Mouse (Mus musculus) CH12.LX (cell line): ENCODE measurements around the gene AI837181. TPM values are rescaled to one million over a fixed set of nuclear protein-coding genes. Genes with fewer than 3 reads are reported as not detected.
A peak's percentile ranks its signal among the peaks of the same experiment; 100 is the strongest.

Source experiments
- DNase-seq: peaks from one replicate; pipeline ENCODE4 v3.0.0-alpha.2; 2013; ENCODE audit errors: extremely low read depth
- H3K27ac ChIP-seq: 2 replicates; pipeline ENCODE4 v1.5.1; 2012; ENCODE audit warnings: low read depth, mild to moderate bottlenecking, control low read depth, moderate library complexity; ENCODE audit not compliant: insufficient read depth
- H3K27me3 ChIP-seq: replicated peaks from 2 replicates; pipeline ENCODE3; 2012; ENCODE audit warnings: inconsistent platforms
- H3K36me3 ChIP-seq, 2 experiments: replicated peaks in 1 of 2; 2 replicates each; pipeline versions ENCODE3 to v1.6.1; 2012; ENCODE audit warnings: inconsistent platforms in 1 of 2, low read length in 1 of 2, mild to moderate bottlenecking in 1 of 2, mixed read lengths in 1 of 2, moderate library complexity in 1 of 2; ENCODE audit not compliant: control insufficient read depth in 1 of 2, insufficient read depth in 1 of 2
- H3K4me1 ChIP-seq, 2 experiments: 2 replicates each; pipeline ENCODE4 v1.6.1; 2012; ENCODE audit warnings: inconsistent platforms in 1 of 2, moderate library complexity in 1 of 2; ENCODE audit not compliant: insufficient read depth in 2 of 2, control insufficient read depth in 1 of 2
- H3K4me2 ChIP-seq: 2 replicates; pipeline ENCODE4 v1.6.1; 2012; ENCODE audit warnings: low read depth, mild to moderate bottlenecking, control low read depth; ENCODE audit not compliant: poor library complexity, insufficient read depth, severe bottlenecking
- H3K4me3 ChIP-seq, 3 experiments: fragments of 150-350 bp in 1 of 3; sonication (generic) in 1 of 3; replicated peaks in 1 of 3; 2 replicates each; pipeline versions ENCODE3 to v1.5.1; 2011 to 2012; ENCODE audit warnings: low read depth in 2 of 3, low read length in 2 of 3, mild to moderate bottlenecking in 2 of 3, moderate library complexity in 2 of 3, control low read depth in 1 of 3, improper control_type of control experiment in 1 of 3, inconsistent platforms in 1 of 3, mixed read lengths in 1 of 3; ENCODE audit not compliant: poor library complexity in 1 of 3
- H3K79me2 ChIP-seq: replicated peaks from 2 replicates; pipeline ENCODE4 v1.6.1; 2012; ENCODE audit warnings: mild to moderate bottlenecking, moderate library complexity; ENCODE audit not compliant: control insufficient read depth, poor library complexity, insufficient read depth, severe bottlenecking; ENCODE audit errors: extremely low read depth
- H3K9ac ChIP-seq: 2 replicates; pipeline ENCODE4 v1.6.1; 2012; ENCODE audit warnings: low read depth, mild to moderate bottlenecking, control low read depth, moderate library complexity; ENCODE audit not compliant: insufficient read depth
- H3K9me3 ChIP-seq: replicated peaks from 2 replicates; pipeline ENCODE3; 2012; ENCODE audit warnings: low read length, inconsistent platforms, mixed read lengths
- BHLHE40 ChIP-seq: IDR thresholded peaks from 2 replicates; pipeline ENCODE4 v1.6.1; 2011; ENCODE audit warnings: mild to moderate bottlenecking, low read depth, low read length, improper control_type of control experiment
- CHD2 ChIP-seq: IDR thresholded peaks from 2 replicates; pipeline ENCODE4 v1.6.1; 2011; ENCODE audit warnings: low read length, improper control_type of control experiment
- ELF1 ChIP-seq: IDR thresholded peaks from 2 replicates; pipeline ENCODE4 v1.6.1; 2014; ENCODE audit warnings: low read depth, mild to moderate bottlenecking, inconsistent platforms, low read length, improper control_type of control experiment
- EP300 ChIP-seq: IDR thresholded peaks from 2 replicates; pipeline ENCODE4 v1.6.1; 2011; ENCODE audit warnings: low read length, improper control_type of control experiment
- ETS1 ChIP-seq: conservative IDR thresholded peaks from 2 replicates; pipeline ENCODE4 v1.6.1; 2012; ENCODE audit warnings: low read depth, mild to moderate bottlenecking, inconsistent platforms, low read length, improper control_type of control experiment, moderate library complexity
- GABPA ChIP-seq: IDR thresholded peaks from 2 replicates; pipeline ENCODE4 v1.6.1; 2012; ENCODE audit warnings: low read depth, low read length, improper control_type of control experiment, inconsistent platforms; ENCODE audit not compliant: insufficient replicate concordance
- HCFC1 ChIP-seq: IDR thresholded peaks from 2 replicates; pipeline ENCODE4 v1.6.1; 2012; ENCODE audit warnings: low read depth, mild to moderate bottlenecking, inconsistent platforms, low read length, improper control_type of control experiment
- MAZ ChIP-seq: IDR thresholded peaks from 2 replicates; pipeline ENCODE4 v1.6.1; 2012; ENCODE audit warnings: low read depth, mild to moderate bottlenecking, inconsistent platforms, low read length, improper control_type of control experiment, moderate library complexity
- MEF2A ChIP-seq: IDR thresholded peaks from 2 replicates; pipeline ENCODE4 v1.6.1; 2014; ENCODE audit warnings: low read depth, mild to moderate bottlenecking, inconsistent platforms, low read length, improper control_type of control experiment, borderline replicate concordance
- MXI1 ChIP-seq: IDR thresholded peaks from 2 replicates; pipeline ENCODE4 v1.6.1; 2011; ENCODE audit warnings: mild to moderate bottlenecking, low read depth, low read length, improper control_type of control experiment
- MYC ChIP-seq: IDR thresholded peaks from 2 replicates; pipeline ENCODE4 v1.6.1; 2011; ENCODE audit warnings: low read depth, mild to moderate bottlenecking, improper control_type of control experiment, low read length
- NELFE ChIP-seq: IDR thresholded peaks from 2 replicates; pipeline ENCODE4 v1.6.1; 2011; ENCODE audit warnings: low read depth, low read length, improper control_type of control experiment
- POLR2AphosphoS2 ChIP-seq: IDR thresholded peaks from 2 replicates; pipeline ENCODE4 v1.6.1; 2011; ENCODE audit warnings: low read depth, low read length, improper control_type of control experiment
- RCOR1 ChIP-seq: conservative IDR thresholded peaks from 2 replicates; pipeline ENCODE4 v1.6.1; 2012; ENCODE audit warnings: low read depth, mild to moderate bottlenecking, inconsistent platforms, low read length, improper control_type of control experiment
- SIN3A ChIP-seq: IDR thresholded peaks from 2 replicates; pipeline ENCODE4 v1.6.1; 2012; ENCODE audit warnings: low read length, improper control_type of control experiment, inconsistent platforms
- UBTF ChIP-seq: IDR thresholded peaks from 2 replicates; pipeline ENCODE4 v1.6.1; 2012; ENCODE audit warnings: low read depth, mild to moderate bottlenecking, inconsistent platforms, low read length, improper control_type of control experiment, moderate library complexity
- USF1 ChIP-seq: IDR thresholded peaks from 2 replicates; pipeline ENCODE4 v1.6.1; 2014; ENCODE audit warnings: low read depth, mild to moderate bottlenecking, inconsistent platforms, low read length, improper control_type of control experiment
- ZKSCAN1 ChIP-seq: IDR thresholded peaks from 2 replicates; pipeline ENCODE4 v1.6.1; 2012; ENCODE audit warnings: low read depth, inconsistent platforms, low read length, improper control_type of control experiment, borderline replicate concordance
- dilution Hi-C: fragments of 300-500 bp; cut with MboI; formaldehyde crosslinking; loops from 2 replicates; pipeline ENCODE4 v1.14.3; 2020; ENCODE audit warnings: low sequenced_read_pairs; ENCODE audit not compliant: extremely low pct_unique_long_range_greater_than_20kb, extremely low pct_ligation_motif_present
- in situ Hi-C: fragments of 300-500 bp; cut with MboI; formaldehyde crosslinking; loops from 3 replicates; pipeline ENCODE4 v1.14.3; 2019; ENCODE audit warnings: low sequenced_read_pairs, low pct_ligation_motif_present, low pct_unique_long_range_greater_than_20kb, mixed read lengths
- polyA plus RNA-seq: library from polyadenylated mRNA; unstranded; fragments of >175 nt; gene quantifications from 2 replicates; pipeline ENCODE4 v1.2.1, GENCODE M21; 2012; ENCODE audit warnings: low read depth; ENCODE audit not compliant: insufficient read length
- total RNA-seq, 2 experiments: library from RNA; depleted of rRNA; stranded (reverse); fragments of 300-350 nt in 1 of 2; fragments of >200 nt in 1 of 2; gene quantifications; 2 replicates each; pipeline ENCODE4 v1.2.3; 2012 to 2014

Gene AI837181
- total and polyA plus RNA-seq, 3 experiments = 9.8 to 25.1 (median 22.0) TPM

GRCm38 (mm10) chr19:5457746-5458442 lies 33.0 kb downstream of the AI837181 start, which contains the start of gene Ccdc85b:
Gene Ccdc85b, minus strand, starts transcription at chr19:5457894.
- dilution Hi-C loops = no loop called here
- no peak for DNase-seq

DNA sequence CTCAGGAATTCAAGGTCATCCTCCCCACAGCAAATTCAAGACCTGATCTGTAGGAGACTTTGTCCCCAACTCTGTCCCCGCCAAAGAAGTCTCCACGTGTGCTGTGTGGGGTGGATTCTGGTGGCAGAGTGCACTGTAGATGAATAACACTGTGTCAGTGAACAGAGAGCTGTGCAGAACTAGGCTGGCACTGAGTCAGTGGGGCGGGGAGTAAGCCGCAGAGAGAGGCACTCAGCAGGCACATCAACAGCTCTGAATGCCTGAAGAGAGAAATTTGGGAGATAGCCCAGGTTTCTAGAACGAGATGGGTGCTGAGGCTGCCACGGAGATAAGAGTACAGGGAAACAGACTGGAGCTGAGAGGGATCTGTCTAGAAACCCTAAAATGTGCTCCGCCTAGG lies 34.1 kb downstream of the AI837181 start:
- H3K79me2 ChIP-seq = peaks cover 12% of the 10 kb centered on the region
- H3K27me3 ChIP-seq = peaks cover 7% of the 10 kb centered on the region
- H3K9me3 ChIP-seq = no peaks in the 10 kb centered on the region
- dilution Hi-C loops = no loop called here
- no peak overlapping the region for H3K4me3 ChIP-seq
- DNase-seq = no peak
- TF ChIP-seq ZKSCAN1 (no peak), SIN3A (no peak), POLR2AphosphoS2 (no peak), HCFC1 (no peak), EP300 (no peak), BHLHE40 (no peak), UBTF (no peak), MYC (no peak), NELFE (no peak), USF1 (no peak), RCOR1 (no peak), MAZ (no peak), MEF2A (no peak), ELF1 (no peak)
- TF ChIP-seq, all 38 proteins: peak for 0
- H3K4me2 ChIP-seq = no peak overlapping the region
- peaks cover 9 to 35% of the 10 kb centered on the region in 2 experiments; a peak in 3 of 4 replicates for H3K4me1 ChIP-seq
- H3K27ac ChIP-seq = no peak overlapping the region
- in situ Hi-C loops = loop anchor here (5.0 kb wide), 1 partner anchor 33 kb away; the partner anchor contains the start of gene Cfl1
- H3K36me3 ChIP-seq = peaks cover 19 to 42% of the 10 kb centered on the region in 2 experiments
- no peak overlapping the region for H3K9ac ChIP-seq

More at GRCm38 (mm10) chr19:5457746-5458442, 33.0 kb downstream of the AI837181 start, which contains the start of gene Ccdc85b:
- Histone ChIP-seq H3K4me1 (peaks cover 9 to 35% of the 10 kb centered on the region in 2 experiments; a peak in 3 of 4 replicates), H3K9ac (peak within 1 kb of the TSS; percentile 85), H3K9me3 (no peaks in the 10 kb centered on the region), H3K27me3 (peaks cover 7% of the 10 kb centered on the region), H3K4me2 (peak within 1 kb of the TSS; percentile 96), H3K27ac (peak within 1 kb of the TSS; percentile 52), H3K79me2 (peaks cover 12% of the 10 kb centered on the region), H3K4me3 (peak within 1 kb of the TSS; percentile 56 to 91 (median 77)), H3K36me3 (peaks cover 8 to 33% of the 10 kb centered on the region in 2 experiments)
- no peak for TF ChIP-seq EP300
- no peak for TF ChIP-seq ETS1
- no peak for TF ChIP-seq CHD2
- no peak for TF ChIP-seq MXI1
- no peak for TF ChIP-seq GABPA
- in situ Hi-C loops = loop anchor here (5.0 kb wide), 1 partner anchor 34 kb away; the partner anchor contains the start of gene Cfl1
